Mouse (Mus musculus) liver, postnatal 0 days (tissue): Measurements from ENCODE around the gene Fam104a. TPM values are rescaled to one million over a fixed set of nuclear protein-coding genes. Genes with fewer than 3 reads are reported as not detected.
A peak's percentile ranks its signal among the peaks of the same experiment; 100 is the strongest.

Experiments
- ATAC-seq: fragments of 200-750 bp; cut with Nextera tagmentation; 2 replicates; pipeline ENCODE4 v1.8.0; 2017; ENCODE audit warnings: mild to moderate bottlenecking, moderate library complexity
- DNase-seq: peaks from one replicate; pipeline ENCODE4 v3.0.0-alpha.2; 2016
- H3K27ac ChIP-seq: fragments of 300-500 bp; sonication (generic); 2 replicates; pipeline ENCODE4 v1.5.1; 2014; ENCODE audit warnings: antibody characterized with exemption, moderate library complexity, mild to moderate bottlenecking, low read depth
- H3K27me3 ChIP-seq: fragments of 300-500 bp; sonication (generic); 2 replicates; pipeline ENCODE4 v1.6.1; 2014; ENCODE audit warnings: low read length, control low read depth, mixed read lengths; ENCODE audit not compliant: insufficient read depth
- H3K36me3 ChIP-seq: fragments of 300-500 bp; sonication (generic); replicated peaks from 2 replicates; pipeline ENCODE4 v1.6.1; 2014; ENCODE audit warnings: mild to moderate bottlenecking, control low read depth, low read length, moderate library complexity, mixed read lengths; ENCODE audit not compliant: insufficient read depth
- H3K4me1 ChIP-seq: fragments of 300-500 bp; sonication (generic); 2 replicates; pipeline ENCODE4 v1.6.1; 2014; ENCODE audit warnings: antibody characterized with exemption, mild to moderate bottlenecking, control low read depth; ENCODE audit not compliant: insufficient read depth
- H3K4me2 ChIP-seq: fragments of 300-500 bp; sonication (generic); 2 replicates; pipeline ENCODE4 v1.6.1; 2014; ENCODE audit warnings: low read depth, mild to moderate bottlenecking, low read length, moderate library complexity, mixed read lengths
- H3K4me3 ChIP-seq: fragments of 300-500 bp; sonication (generic); 2 replicates; pipeline ENCODE4 v1.5.1; 2014; ENCODE audit warnings: low read depth, low read length
- H3K9ac ChIP-seq: fragments of 300-500 bp; sonication (generic); replicated peaks from 2 replicates; pipeline ENCODE4 v1.6.1; 2014; ENCODE audit warnings: mild to moderate bottlenecking, moderate library complexity
- H3K9me3 ChIP-seq: fragments of 300-500 bp; sonication (generic); 2 replicates; pipeline ENCODE4 v1.6.1; 2016; ENCODE audit warnings: mild to moderate bottlenecking, control low read depth, low read length, mixed read lengths
- CTCF ChIP-seq: sonication (generic); IDR thresholded peaks from 2 replicates; pipeline ENCODE4 v1.5.1; 2016; ENCODE audit warnings: antibody characterized with exemption, low read depth
- EP300 ChIP-seq: IDR thresholded peaks from 2 replicates; pipeline ENCODE4 v1.6.1; 2016; ENCODE audit warnings: antibody characterized with exemption, low read depth, mild to moderate bottlenecking
- WGBS: fragments of 180-500 bp; shearing (Covaris S2); extraction: QIAGEN DNeasy Blood & Tissue Kit; methylation state at CpG from one replicate; pipeline ENCODE4 v1.1.7; 2014; ENCODE audit not compliant: insufficient replicate concordance; 5-methylcytosine and 5-hydroxymethylcytosine counted together
- polyA plus RNA-seq: library from polyadenylated mRNA; unstranded; fragments of >200 nt; fragmentation: Nextera tagmentation; extraction: Ambion mirVana; gene quantifications from 2 replicates; pipeline ENCODE4 v1.2.1, GENCODE M21; 2015

Fam104a gene
- polyA plus RNA-seq, 1 experiment from 2014 or later: 26.5 TPM

DNA sequence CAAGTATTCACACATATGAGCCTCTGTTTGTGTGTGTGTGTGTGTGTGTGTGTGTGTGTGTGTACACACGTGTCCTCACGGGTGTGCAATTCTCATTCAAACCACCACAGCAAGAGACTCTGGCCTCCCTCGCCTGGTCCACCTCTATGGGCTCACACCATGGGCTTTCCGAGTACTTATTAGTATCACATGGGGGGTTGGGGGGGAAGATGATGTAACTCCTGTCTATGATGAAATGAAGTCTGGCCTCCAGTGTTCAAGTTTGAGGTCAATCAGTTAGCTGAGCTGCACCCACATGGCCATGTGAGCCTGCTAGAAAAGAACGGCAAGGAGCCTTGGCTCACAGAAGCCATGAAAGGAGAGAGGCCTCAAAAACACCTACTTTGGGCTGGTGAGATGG is 50.6 kb downstream of the Fam104a start:
- H3K9me3 ChIP-seq: no peaks in the 10 kb centered on the region
- DNase-seq: no peak

DNA sequence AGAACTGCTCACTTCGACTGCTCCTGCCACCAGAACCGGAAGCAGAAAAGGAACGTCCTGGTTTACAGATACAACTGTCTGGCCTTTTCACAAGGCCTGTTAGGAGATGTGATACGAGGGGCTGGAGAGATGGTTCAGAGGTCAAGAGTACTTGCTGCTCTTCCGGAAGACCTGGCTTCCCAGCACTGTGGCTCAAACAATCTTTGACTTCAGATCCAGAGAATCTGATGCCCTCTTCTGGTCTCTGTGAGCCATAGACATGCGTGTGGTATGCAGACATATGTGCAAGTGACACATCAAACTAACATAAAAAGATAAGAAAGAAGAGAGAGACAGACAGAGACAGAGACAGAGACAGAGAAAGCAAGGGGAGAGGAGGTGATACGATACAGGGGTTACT is 51.7 kb downstream of the Fam104a start:
- Histone ChIP-seq H3K9me3 (no peaks in the 10 kb centered on the region), H3K4me1 (peaks cover 3% of the 10 kb centered on the region; the same call in 1 of the 2 replicates), H3K4me2 (peak overlapping the region; percentile 54), H3K36me3 (no peaks in the 10 kb centered on the region), H3K27me3 (no peaks in the 10 kb centered on the region), H3K9ac (no peak overlapping the region), H3K27ac (no peak overlapping the region), H3K4me3 (no peak overlapping the region)
- ATAC-seq: peak; percentile 19; the same call in 1 of the 2 replicates
- WGBS: 65% methylated on average over 7 of the region's 7 CpGs
- TF ChIP-seq CTCF (no peak), EP300 (no peak)
- no peak for DNase-seq

More for the DNA sequence above, 50.6 kb downstream of the Fam104a start:
- TF ChIP-seq EP300 (no peak), CTCF (no peak)
- Histone ChIP-seq H3K27ac (no peak overlapping the region), H3K4me1 (peaks cover 3% of the 10 kb centered on the region; the same call in 1 of the 2 replicates), H3K27me3 (no peaks in the 10 kb centered on the region), H3K36me3 (no peaks in the 10 kb centered on the region), H3K4me2 (no peak overlapping the region), H3K9ac (no peak overlapping the region), H3K4me3 (no peak overlapping the region)
- WGBS: 81% methylated on average over 5 of the region's 5 CpGs
- ATAC-seq: 0 out of 2 replicates have a peak, but pooled peaks have one; percentile 17

DNA sequence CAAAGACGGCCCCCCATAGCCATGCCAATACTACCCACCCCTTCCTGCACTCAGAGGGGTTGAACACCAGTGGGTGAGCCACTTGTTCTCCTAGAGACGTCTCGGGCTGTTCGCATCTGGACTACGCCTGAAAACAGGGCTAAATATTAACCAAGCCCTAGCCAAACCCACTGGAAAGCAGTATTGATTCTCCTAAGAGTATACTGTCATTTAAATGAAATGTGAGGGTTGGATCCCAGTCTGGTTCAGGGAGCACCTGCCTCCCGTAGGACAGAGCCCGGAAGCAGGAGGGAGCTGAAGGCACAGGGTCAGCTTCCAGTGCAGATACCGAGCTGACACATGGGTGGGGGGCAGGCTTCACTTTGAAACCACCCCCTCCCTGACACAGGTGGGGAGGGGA is 52.1 kb downstream of the Fam104a start:
- H3K36me3 ChIP-seq: no peaks in the 10 kb centered on the region
- peaks cover 3% of the 10 kb centered on the region; the same call in 1 of the 2 replicates for H3K4me1 ChIP-seq
- no peak overlapping the region for H3K27ac ChIP-seq
- ATAC-seq (peak; percentile 72), DNase-seq (peak; percentile 18)
- 0 out of 2 replicates have a peak overlapping the region, but pooled peaks have one; percentile 1 for H3K4me3 ChIP-seq
- TF ChIP-seq EP300: no peak
- TF ChIP-seq CTCF: no peak
- peak overlapping the region; percentile 54 for H3K4me2 ChIP-seq
- H3K9ac ChIP-seq: no peak overlapping the region
- H3K9me3 ChIP-seq: no peaks in the 10 kb centered on the region
- no peaks in the 10 kb centered on the region for H3K27me3 ChIP-seq
- 63% methylated on average over 8 of the region's 8 CpGs for WGBS

DNA sequence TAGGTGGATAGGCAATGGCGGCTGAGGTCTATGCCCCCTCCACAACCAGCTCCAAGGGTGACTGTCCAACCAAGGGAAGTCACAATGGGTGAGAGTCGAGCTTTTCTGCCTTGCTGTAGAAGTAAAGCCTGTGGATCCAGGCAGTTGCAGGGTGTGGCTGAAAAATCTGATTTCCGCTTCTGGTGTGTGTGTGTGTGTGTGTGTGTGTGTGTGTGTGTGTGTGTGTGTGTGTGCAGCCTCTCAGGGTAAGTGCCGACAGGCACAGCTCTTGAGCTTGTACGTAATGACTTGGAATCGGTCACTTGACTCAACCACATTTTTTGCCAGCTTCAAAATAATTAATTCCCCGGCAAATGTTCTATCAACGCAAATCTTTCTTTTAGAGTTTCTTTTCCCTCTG is 52.7 kb downstream of the Fam104a start:
- WGBS: 57% methylated on average over 8 of the region's 8 CpGs
- DNase-seq (no peak), ATAC-seq (no peak)
- peak overlapping the region; percentile 54 for H3K4me2 ChIP-seq
- no peaks in the 10 kb centered on the region for H3K27me3 ChIP-seq
- TF ChIP-seq CTCF: no peak
- no peak for TF ChIP-seq EP300
- H3K36me3 ChIP-seq: no peaks in the 10 kb centered on the region
- no peak overlapping the region for H3K27ac ChIP-seq
- H3K9me3 ChIP-seq: no peaks in the 10 kb centered on the region
- no peak overlapping the region for H3K4me3 ChIP-seq
- no peak overlapping the region for H3K9ac ChIP-seq
- peaks cover 3% of the 10 kb centered on the region; the same call in 1 of the 2 replicates for H3K4me1 ChIP-seq

DNA sequence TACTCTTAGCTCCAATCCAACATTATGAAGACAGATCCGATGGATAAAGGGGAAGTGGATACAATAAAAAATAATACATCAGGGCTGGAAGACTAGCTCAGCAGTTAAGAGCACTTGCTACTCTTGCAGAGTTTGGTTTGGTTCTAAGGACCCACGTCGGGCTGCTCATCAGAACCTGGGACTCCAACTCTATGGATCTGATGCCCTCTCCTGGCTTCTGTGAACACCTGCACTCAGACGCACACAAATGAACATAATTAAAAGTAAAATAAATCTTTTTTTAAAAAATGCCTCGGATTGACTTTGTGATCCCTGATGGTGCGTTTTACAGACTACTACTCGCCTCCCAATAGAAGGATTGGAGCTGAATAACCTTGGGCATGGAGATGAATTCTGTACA is 53.3 kb downstream of the Fam104a start:
- peak; percentile 56 for TF ChIP-seq CTCF
- no peak for TF ChIP-seq EP300
- no peak overlapping the region for H3K9ac ChIP-seq
- no peak overlapping the region for H3K4me3 ChIP-seq
- DNase-seq (no peak), ATAC-seq (no peak)
- H3K9me3 ChIP-seq: no peaks in the 10 kb centered on the region
- H3K4me2 ChIP-seq: no peak overlapping the region
- 45% methylated on average over 7 of the region's 7 CpGs for WGBS
- no peak overlapping the region for H3K27ac ChIP-seq
- H3K36me3 ChIP-seq: no peaks in the 10 kb centered on the region
- no peaks in the 10 kb centered on the region for H3K27me3 ChIP-seq
- H3K4me1 ChIP-seq: peaks cover 3% of the 10 kb centered on the region; the same call in 1 of the 2 replicates

DNA sequence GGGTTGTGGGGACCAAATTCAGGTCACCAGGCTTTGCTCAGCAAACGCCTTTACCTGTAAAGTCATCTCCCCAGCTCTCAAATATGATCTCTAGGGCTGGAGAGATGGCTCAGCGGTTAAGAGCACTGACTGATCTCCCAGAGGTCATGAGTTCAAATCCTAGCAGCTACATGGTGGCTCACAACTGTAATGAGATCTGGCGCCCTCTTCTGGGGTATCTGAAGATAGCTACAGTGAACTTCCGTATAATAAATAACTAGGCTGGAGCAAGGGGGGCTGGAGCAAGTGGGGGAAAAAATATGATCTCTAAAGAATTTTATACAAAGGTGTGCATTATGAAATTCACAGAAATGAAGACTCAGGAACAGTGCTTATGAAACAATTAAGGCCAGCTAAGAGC is 56.2 kb downstream of the Fam104a start:
- Histone ChIP-seq H3K9ac (no peak overlapping the region), H3K27me3 (no peaks in the 10 kb centered on the region), H3K4me2 (no peak overlapping the region), H3K9me3 (no peaks in the 10 kb centered on the region), H3K4me3 (no peak overlapping the region), H3K27ac (no peak overlapping the region), H3K4me1 (peaks cover 3% of the 10 kb centered on the region; the same call in 1 of the 2 replicates), H3K36me3 (no peaks in the 10 kb centered on the region)
- no peak for TF ChIP-seq EP300
- TF ChIP-seq CTCF: peak; percentile 57
- ATAC-seq (no peak), DNase-seq (no peak)
- 46% methylated on average over 4 of the region's 4 CpGs for WGBS
